Mouse (Mus musculus) midbrain, embryonic 10.5 days (tissue): ENCODE data around the gene Dchs2. TPM values are rescaled to one million over a fixed set of nuclear protein-coding genes. Genes with fewer than 3 reads are reported as not detected.

Experiments
- DNase-seq: peaks from one replicate; pipeline ENCODE4 v3.0.0-alpha.2; 2017; ENCODE audit warnings: low spot score
- H3K27ac ChIP-seq: fragments of 300-500 bp; sonication (generic); replicated peaks from 2 replicates; pipeline ENCODE4 v1.5.1; 2016; ENCODE audit warnings: mild to moderate bottlenecking
- H3K27me3 ChIP-seq: fragments of 300-500 bp; sonication (generic); 2 replicates; pipeline ENCODE4 v1.6.1; 2016; ENCODE audit warnings: low read depth, mild to moderate bottlenecking; ENCODE audit not compliant: poor library complexity, severe bottlenecking
- H3K36me3 ChIP-seq: fragments of 300-500 bp; sonication (generic); 2 replicates; pipeline ENCODE4 v1.6.1; 2016; ENCODE audit warnings: mild to moderate bottlenecking, moderate library complexity
- H3K4me1 ChIP-seq: fragments of 300-500 bp; sonication (generic); 2 replicates; pipeline ENCODE4 v1.6.1; 2016
- H3K4me3 ChIP-seq: fragments of 300-500 bp; sonication (generic); 2 replicates; pipeline ENCODE4 v1.5.1; 2016; ENCODE audit warnings: mild to moderate bottlenecking, moderate library complexity
- H3K9me3 ChIP-seq: fragments of 300-500 bp; sonication (generic); replicated peaks from 2 replicates; pipeline ENCODE4 v1.6.1; 2016; ENCODE audit warnings: mild to moderate bottlenecking
- WGBS: fragments of 180-500 bp; shearing (Covaris S2); methylation state at CpG from one replicate; pipeline ENCODE4 v1.1.7; 2016; 5-methylcytosine and 5-hydroxymethylcytosine counted together
- polyA plus RNA-seq: library from polyadenylated mRNA; unstranded; fragments of >200 nt; fragmentation: Nextera tagmentation; extraction: Ambion mirVana; gene quantifications from 2 replicates; pipeline ENCODE4 v1.2.1, GENCODE M21; 2016

The Dchs2 gene
- polyA plus RNA-seq, 1 experiment from 2014 or later = 0.15 TPM

DNA sequence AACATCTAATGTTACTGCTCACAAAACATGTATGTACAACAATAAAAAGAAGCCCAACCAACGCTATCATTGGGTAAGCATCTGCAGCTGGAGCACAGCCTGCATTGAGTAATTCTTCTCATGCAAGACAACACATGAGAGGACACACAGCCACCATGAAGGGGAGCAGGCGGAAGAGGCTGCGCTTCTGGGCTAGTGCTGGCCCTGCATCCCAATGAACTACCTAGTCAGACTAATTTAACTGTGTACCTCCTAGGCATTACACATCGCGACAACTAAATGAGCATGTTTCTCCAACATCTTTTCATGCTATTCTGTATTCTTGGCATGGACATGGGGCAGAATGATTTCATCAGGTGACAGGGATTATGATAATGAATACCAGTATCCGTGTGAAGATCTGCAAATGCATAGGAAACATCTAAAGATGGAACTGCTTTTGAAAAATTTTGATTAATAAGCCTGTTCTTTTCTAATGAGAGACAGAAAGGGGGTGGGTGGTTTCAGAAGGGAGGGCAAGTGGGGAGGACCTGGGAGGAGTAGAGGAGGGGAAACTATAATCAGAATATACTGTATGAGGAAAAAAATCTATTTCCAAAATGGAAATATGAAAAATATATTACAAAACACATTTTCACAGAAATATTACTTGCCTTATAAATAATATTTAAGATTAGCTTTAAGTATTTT, 33.9 kb downstream of the Dchs2 start:
- Histone ChIP-seq H3K9me3 (no peaks in the 10 kb centered on the region), H3K27ac (no peak overlapping the region), H3K4me3 (no peak overlapping the region), H3K27me3 (no peaks in the 10 kb centered on the region), H3K36me3 (no peaks in the 10 kb centered on the region), H3K4me1 (peaks cover 7% of the 10 kb centered on the region)
- 85% methylated on average over 6 of the region's 6 CpGs for WGBS
- DNase-seq = no peak

- Histone ChIP-seq H3K27me3 (no peaks in the 10 kb centered on the region), H3K4me3 (no peak overlapping the region), H3K9me3 (no peaks in the 10 kb centered on the region), H3K36me3 (no peaks in the 10 kb centered on the region), H3K4me1 (no peaks in the 10 kb centered on the region; the same call in 1 of the 2 replicates), H3K27ac (no peak overlapping the region)
- no peak for DNase-seq
- 92% methylated on average over 3 of the region's 3 CpGs for WGBS
Observed at GRCm38 (mm10) chr3:83163676-83164075, 35.9 kb downstream of the Dchs2 start.

GRCm38 (mm10) chr3:83185527-83185926, 57.8 kb downstream of the Dchs2 start:
- WGBS = 90% methylated on average over 5 of the region's 5 CpGs

GRCm38 (mm10) chr3:83191271-83191670, 63.5 kb downstream of the Dchs2 start:
- 90% methylated on average over 2 of the region's 2 CpGs for WGBS
- H3K9me3 ChIP-seq = no peaks in the 10 kb centered on the region
- no peak overlapping the region for H3K27ac ChIP-seq
- H3K4me3 ChIP-seq = no peak overlapping the region
- DNase-seq = no peak
- no peaks in the 10 kb centered on the region for H3K27me3 ChIP-seq
- H3K36me3 ChIP-seq = no peaks in the 10 kb centered on the region
- H3K4me1 ChIP-seq = no peaks in the 10 kb centered on the region

More at GRCm38 (mm10) chr3:83185527-83185926, 57.8 kb downstream of the Dchs2 start:
- Histone ChIP-seq H3K4me1 (no peaks in the 10 kb centered on the region), H3K36me3 (no peaks in the 10 kb centered on the region), H3K27me3 (no peaks in the 10 kb centered on the region), H3K4me3 (no peak overlapping the region), H3K27ac (no peak overlapping the region), H3K9me3 (no peaks in the 10 kb centered on the region)
- DNase-seq = no peak

GRCm38 (mm10) chr3:83192401-83192800, 64.7 kb downstream of the Dchs2 start:
- DNase-seq = no peak
- no peak overlapping the region for H3K4me3 ChIP-seq
- no peaks in the 10 kb centered on the region for H3K36me3 ChIP-seq
- H3K9me3 ChIP-seq = no peaks in the 10 kb centered on the region
- no peaks in the 10 kb centered on the region for H3K4me1 ChIP-seq
- 86% methylated on average over 1 of the region's 1 CpGs for WGBS
- H3K27ac ChIP-seq = no peak overlapping the region
- no peaks in the 10 kb centered on the region for H3K27me3 ChIP-seq

DNA sequence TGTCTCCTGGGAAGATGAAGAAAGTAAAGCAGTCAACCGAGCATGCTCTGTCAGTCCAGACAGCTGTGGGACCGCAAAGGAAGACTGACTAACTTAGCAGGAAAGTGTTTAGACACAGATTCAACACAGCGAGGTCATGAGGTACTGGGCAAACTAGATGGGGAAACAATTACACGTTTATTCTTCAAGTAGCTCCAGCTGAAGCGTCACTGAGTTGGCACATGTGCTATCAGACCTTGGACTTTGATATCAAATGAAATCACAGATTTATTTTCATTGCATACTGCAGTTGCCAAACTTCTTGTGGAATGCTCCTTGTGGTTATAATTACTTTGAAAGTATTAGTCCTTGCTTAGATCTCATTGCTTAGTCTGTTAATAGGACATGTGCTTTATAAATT, 67.2 kb downstream of the Dchs2 start:
- no peak overlapping the region for H3K4me3 ChIP-seq
- 80% methylated on average over 5 of the region's 5 CpGs for WGBS
- no peaks in the 10 kb centered on the region for H3K9me3 ChIP-seq

GRCm38 (mm10) chr3:83201286-83201980, 73.7 kb downstream of the Dchs2 start:
- 75% methylated on average over 4 of the region's 4 CpGs for WGBS
- DNase-seq = no peak
- H3K27ac ChIP-seq = no peak overlapping the region
- no peaks in the 10 kb centered on the region for H3K4me1 ChIP-seq
- no peaks in the 10 kb centered on the region for H3K9me3 ChIP-seq
- H3K27me3 ChIP-seq = no peaks in the 10 kb centered on the region
- no peak overlapping the region for H3K4me3 ChIP-seq
- H3K36me3 ChIP-seq = no peaks in the 10 kb centered on the region

More for the DNA sequence above, 67.2 kb downstream of the Dchs2 start:
- DNase-seq = no peak
- no peaks in the 10 kb centered on the region for H3K27me3 ChIP-seq
- H3K27ac ChIP-seq = no peak overlapping the region
- H3K4me1 ChIP-seq = no peaks in the 10 kb centered on the region
- H3K36me3 ChIP-seq = no peaks in the 10 kb centered on the region

DNA sequence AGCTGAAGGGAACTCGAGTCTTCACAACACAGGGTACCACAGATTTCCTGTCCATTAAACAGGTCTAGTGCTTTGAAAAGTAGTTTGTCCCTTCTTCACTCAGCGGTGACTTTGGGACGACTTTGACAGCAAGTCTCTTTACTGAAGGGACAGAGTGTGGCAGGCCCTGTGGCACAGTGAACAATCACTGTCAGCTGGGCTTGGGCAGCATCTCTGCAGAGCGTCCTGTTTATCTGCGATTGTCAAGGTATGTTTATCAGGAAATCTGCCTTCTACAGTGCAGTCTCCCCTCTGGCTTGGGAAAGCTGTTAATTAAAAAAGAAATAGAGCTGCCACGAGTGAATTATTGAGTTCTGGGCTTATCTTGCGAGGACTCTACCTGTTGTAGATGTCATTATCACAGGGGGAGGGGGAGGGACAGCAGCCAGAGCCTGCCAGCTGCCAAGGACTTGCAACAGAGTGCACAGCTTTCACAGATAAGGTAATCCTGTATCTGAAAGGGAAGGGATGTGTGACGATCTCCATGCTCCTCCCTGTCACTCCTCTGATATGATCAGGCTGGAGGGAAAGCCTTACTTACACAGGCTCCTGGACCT, 77.4 kb downstream of the Dchs2 start:
- Histone ChIP-seq H3K27me3 (no peaks in the 10 kb centered on the region), H3K4me3 (no peak overlapping the region), H3K4me1 (peaks cover 7% of the 10 kb centered on the region), H3K36me3 (no peaks in the 10 kb centered on the region), H3K27ac (no peak overlapping the region), H3K9me3 (no peaks in the 10 kb centered on the region)
- DNase-seq = no peak
- WGBS = 66% methylated on average over 8 of the region's 8 CpGs

DNA sequence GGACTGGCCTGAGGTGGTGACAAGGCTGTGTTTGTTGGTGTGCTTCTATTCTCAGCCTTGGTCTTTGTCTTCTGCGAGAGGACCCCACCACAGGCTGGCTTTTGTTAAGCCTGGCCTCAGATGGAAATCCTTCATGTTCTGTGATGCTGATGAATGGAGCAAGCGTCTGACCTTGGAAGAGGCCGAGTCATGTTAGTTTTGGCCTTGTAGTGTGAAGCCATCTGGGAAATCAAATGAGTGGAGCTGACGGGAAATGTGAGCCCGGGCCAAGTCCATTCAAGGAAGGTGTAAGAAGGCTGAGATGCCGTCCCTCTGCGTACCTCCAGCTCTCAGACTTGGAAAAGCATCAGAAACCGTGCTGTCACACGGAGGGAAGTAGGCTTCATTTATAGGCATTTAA, 81.9 kb downstream of the Dchs2 start:
- no peak for DNase-seq
- 77% methylated on average over 9 of the region's 9 CpGs for WGBS
- H3K36me3 ChIP-seq = no peaks in the 10 kb centered on the region
- H3K4me1 ChIP-seq = peaks cover 17% of the 10 kb centered on the region
- no peak overlapping the region for H3K4me3 ChIP-seq
- no peaks in the 10 kb centered on the region for H3K9me3 ChIP-seq
- no peaks in the 10 kb centered on the region for H3K27me3 ChIP-seq
- no peak overlapping the region for H3K27ac ChIP-seq

- 63% methylated on average over 4 of the region's 4 CpGs for WGBS
- Histone ChIP-seq H3K9me3 (no peaks in the 10 kb centered on the region), H3K27me3 (no peaks in the 10 kb centered on the region), H3K27ac (no peak overlapping the region), H3K4me1 (peaks cover 17% of the 10 kb centered on the region), H3K36me3 (no peaks in the 10 kb centered on the region), H3K4me3 (no peak overlapping the region)
- DNase-seq = no peak
Observed at GRCm38 (mm10) chr3:83210210-83210609, 82.5 kb downstream of the Dchs2 start.

- peaks cover 17% of the 10 kb centered on the region for H3K4me1 ChIP-seq
- no peak overlapping the region for H3K4me3 ChIP-seq
- DNase-seq = no peak
- H3K36me3 ChIP-seq = no peaks in the 10 kb centered on the region
- no peaks in the 10 kb centered on the region for H3K27me3 ChIP-seq
- H3K9me3 ChIP-seq = no peaks in the 10 kb centered on the region
- H3K27ac ChIP-seq = no peak overlapping the region
- WGBS = 73% methylated on average over 5 of the region's 5 CpGs
Observed at GRCm38 (mm10) chr3:83211939-83212338, 84.2 kb downstream of the Dchs2 start.

- no peak overlapping the region for H3K4me3 ChIP-seq
- 81% methylated on average over 7 of the region's 7 CpGs for WGBS
- no peak for DNase-seq
- no peak overlapping the region for H3K27ac ChIP-seq
- no peaks in the 10 kb centered on the region for H3K27me3 ChIP-seq
- H3K4me1 ChIP-seq = peaks cover 17% of the 10 kb centered on the region
- no peaks in the 10 kb centered on the region for H3K36me3 ChIP-seq
- no peaks in the 10 kb centered on the region for H3K9me3 ChIP-seq
Observed at GRCm38 (mm10) chr3:83212578-83212977, 84.8 kb downstream of the Dchs2 start.

DNA sequence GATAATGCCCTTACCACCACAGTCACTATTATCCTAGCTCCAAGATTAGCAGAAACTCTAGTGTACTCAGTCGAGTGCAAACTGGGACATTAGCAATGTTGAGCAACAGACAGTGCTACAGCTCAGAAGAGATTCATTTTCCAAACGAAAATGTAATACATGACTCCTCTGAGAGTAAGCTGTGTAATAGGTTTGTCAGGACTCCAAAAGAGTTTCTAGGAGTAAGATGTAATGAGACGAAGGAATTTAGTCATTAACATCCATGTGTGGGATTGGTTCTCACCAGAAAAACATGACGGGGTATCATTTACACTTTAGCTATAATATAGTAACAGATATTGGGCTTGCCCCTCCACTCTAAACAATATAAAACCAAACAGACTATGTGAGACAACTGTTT, 90.3 kb downstream of the Dchs2 start:
- Histone ChIP-seq H3K36me3 (no peaks in the 10 kb centered on the region), H3K4me3 (no peak overlapping the region), H3K27ac (no peak overlapping the region), H3K9me3 (no peaks in the 10 kb centered on the region), H3K4me1 (no peaks in the 10 kb centered on the region), H3K27me3 (no peaks in the 10 kb centered on the region)
- DNase-seq = no peak
- WGBS = 89% methylated on average over 4 of the region's 4 CpGs
